Mouse (Mus musculus) lung, postnatal 4 days (tissue): ENCODE results near the gene Omp.

Experiments used
- DNase-seq, 2 experiments: peaks; one replicate each; pipeline ENCODE4 v3.0.0; 2021

Omp gene

DNA sequence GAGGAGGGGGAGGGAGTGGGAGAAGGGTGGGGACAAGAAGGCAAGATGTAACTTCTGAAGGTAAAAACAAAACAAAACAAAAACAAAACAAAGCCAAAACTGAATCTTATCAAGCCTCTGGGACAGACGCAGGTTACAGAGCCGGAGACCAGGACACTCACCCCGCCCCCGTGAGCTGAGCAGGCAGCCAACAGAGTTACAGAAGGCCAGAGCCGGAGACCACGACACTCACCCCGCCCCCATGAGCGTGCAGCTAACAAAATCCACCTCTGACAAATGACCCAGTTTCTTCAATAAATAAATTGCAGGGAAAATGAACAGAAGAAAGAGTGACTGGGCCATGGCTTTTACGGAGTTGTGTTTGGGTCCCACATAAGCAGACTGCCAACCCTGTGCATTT lies 6.1 kb downstream of the Omp start:
- no peak for DNase-seq

DNA sequence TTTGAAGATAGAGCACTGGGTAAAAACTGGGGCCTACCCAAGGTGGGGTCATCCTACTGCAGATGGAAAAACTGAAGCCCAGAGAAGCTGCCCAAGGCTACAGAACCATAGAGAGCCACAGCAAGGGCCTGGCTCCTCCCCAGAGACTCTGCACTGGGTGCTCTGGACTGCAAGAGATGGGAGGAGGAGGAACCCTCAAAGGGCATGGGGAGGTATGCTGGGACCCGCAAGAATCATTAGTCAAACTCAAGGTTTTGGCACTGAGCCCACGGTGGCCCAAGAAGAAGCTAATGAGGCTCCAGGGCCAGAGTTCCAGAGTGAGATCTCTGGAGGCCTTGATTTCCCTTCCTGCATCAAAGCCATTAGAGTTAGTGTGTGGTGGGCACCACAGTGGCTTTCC lies 7.3 kb downstream of the Omp start:
- DNase-seq = no peak

DNA sequence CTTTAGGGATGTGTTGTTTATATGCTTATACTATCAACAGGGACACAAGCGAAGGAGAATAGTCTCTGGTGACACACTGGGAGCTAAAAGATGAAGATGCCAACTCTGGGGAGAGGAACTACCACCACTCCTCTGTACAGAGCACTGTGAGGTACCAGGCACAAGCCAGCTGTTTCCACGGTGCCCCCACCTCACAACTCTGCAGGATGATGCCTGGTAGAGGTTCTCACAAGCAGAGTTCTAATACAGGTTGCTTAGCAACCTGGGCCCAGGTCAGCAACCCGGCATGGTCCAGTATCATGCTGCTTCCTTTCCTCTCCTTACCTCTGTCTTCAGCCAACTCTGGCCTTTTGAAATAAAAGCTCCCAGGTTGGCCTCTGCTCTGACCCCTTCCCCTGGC lies 7.7 kb downstream of the Omp start:
- DNase-seq = no peak

DNA sequence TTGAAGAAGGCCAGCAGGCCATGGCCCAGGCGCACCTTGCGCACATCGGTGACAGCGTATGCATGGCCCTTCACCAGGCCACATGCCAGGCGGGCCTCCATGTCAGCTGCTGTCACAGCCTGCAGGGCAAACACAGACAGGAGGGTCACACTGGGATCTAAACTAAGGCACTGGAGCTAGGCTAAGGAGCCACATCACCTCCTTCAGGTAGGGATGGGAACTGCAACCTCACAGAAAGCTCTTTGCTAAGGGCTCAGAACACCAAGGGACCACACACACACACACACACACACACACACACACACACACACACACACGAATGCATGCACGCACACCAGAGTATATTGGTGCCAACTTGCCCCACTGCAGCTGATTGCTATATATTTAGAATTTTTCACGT lies 13.6 kb downstream of the Omp start:
- no peak for DNase-seq

DNA sequence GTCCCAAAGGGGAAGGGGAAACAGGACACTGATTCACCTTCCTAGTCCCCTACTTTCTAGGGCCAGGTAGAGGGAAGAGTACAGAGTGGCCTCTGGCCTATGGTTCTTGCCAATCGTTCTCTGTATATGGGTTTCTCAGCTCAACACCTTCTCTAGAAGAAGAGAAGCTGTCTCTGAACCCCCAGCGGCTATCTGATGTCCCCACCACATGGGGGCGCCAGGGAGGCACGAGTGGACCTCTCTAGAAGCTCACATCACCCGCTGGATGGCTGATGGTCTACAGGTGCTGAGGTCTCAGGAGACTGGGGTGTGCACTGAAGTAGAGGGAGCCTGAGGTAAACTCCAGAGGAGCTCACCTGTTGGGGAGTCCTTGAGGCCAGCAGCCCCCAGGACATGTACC lies 19.8 kb downstream of the Omp start:
- peak in 1 of 2 experiments; percentile 47 for DNase-seq

DNA sequence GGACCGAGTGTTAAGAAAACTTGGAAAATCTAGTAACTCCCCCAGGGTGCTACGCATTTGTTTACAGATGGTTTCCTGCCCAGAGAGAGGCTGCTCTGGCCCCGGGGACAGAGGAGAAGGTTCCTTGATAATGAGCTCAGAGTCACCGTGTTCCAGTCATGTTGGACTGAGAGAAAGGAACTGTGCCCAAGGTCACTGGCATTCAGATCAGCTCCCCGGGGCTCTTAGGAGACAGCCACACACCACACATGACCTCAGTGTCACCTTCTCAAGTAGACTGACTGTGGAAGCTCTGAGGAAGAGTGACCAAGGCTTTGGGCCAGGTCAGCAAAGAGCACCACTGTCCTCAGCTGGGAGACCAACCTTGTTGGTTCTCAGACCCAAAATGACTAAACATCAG lies 20.6 kb downstream of the Omp start:
- no peak for DNase-seq

DNA sequence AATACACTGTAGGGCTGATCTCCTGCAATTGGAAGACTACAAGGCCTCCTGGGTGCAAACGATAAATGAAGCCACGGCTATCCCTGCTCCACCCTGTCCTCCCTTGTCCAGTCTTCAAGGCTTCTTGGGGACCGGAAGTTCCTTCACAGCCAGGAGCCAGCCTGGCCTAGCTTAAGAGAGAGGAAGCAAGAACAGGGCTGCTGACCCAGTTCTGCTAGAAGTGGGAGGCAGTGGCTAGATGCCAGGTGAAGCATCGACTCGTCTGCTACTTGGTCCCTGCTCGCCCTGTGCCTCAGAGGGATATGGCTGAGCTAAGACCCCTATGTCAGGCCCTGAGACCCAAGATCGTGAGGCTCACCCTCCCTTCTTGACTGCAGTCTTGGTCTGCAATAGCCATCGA lies 23.6 kb downstream of the Omp start:
- DNase-seq = no peak

DNA sequence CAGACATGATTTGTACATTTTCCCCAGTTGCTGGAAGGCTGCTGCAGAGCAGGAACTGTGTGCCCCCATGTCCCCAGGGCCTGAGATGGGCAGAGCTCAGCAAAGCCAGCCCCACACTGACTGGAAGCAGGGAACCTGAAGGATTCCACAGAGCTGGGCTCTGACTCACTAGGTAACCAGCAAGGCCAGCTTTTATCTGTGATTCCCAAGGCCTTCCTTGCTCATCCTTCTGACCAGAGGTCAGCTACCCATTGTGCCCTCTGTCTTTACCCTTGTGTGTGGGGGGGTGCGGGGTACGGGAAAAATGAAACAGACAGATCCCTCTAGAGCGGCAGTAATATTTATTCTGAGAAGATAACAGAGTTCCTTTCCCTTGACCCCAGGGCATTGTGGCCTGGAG lies 24.1 kb downstream of the Omp start:
- DNase-seq = no peak

DNA sequence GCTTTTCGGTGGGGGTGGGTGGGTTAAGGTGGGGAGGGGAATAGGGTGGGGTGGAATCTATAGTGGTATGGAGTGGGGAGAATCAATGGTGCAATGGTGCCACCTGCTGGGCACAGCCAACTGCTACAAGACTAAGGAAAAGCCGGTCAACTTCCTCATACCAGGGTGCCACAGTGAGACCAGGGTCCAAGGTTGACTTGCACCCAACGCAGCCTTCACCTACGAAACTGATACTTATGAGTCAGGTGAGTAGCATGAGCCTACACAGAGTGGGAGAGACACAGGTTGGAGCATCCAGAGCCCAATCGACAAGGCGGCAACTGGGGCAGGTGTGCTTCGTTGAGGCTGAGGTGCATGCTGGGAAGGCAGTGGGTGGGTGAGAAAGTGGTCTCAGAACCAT lies 25.0 kb downstream of the Omp start:
- peak; percentile 65 to 81 for DNase-seq

DNA sequence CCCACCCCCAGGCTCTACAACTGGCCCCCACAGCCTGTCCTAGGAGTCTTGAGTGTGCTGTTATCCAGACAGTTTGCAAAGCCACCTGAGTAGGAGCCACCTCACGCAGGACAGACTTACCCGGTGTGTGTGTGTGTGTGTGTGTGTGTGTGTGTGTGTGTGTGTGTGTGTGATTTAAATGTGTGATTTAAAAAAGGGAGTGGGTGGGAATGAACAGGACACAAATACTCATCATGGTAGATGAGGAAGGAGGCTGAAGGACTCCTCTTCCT lies 25.4 kb downstream of the Omp start:
- DNase-seq = no peak

DNA sequence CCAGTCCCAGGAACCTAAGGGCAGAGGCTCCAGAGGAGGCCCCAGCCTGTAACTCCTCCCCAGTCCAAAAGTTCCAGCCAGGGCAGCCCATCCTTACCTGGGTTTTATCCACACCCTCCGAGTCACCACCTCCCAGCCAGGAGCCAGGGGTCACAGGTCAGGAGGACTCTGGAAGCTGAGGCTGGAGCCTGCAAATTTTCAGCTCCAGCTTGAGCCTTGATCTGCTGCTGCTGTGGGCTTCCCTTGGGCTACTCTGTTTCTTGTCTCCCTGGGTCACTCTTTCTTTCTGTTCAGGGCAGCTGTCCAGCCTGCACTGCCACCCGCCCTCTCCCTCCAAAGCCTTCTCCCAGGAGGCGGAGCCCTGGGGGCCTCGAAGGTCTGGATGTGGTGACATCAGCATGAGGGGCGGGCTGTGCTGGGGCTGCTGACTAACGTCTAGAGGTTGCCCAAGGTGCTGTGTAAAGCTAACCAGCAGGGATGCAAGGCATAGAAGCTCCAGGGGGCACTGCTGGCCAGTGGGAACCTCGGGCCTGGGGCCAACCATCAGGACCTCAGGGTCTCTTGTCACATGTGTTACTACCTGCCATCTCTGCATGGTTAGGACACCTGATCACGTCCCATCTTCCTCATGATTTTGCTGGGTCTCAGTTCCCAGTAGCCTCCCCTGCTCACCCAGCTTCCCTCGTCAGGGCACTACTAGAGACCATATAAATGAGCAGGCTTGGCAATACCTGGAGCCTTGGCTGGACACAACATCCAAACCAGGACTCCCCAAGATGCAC lies 25.9 kb downstream of the Omp start, which contains the start of gene Myo7a:
TSS of gene Myo7a (minus strand) at position 346 of the 782 bp plus-strand sequence.
- peak; percentile 36 to 57 for DNase-seq

DNA sequence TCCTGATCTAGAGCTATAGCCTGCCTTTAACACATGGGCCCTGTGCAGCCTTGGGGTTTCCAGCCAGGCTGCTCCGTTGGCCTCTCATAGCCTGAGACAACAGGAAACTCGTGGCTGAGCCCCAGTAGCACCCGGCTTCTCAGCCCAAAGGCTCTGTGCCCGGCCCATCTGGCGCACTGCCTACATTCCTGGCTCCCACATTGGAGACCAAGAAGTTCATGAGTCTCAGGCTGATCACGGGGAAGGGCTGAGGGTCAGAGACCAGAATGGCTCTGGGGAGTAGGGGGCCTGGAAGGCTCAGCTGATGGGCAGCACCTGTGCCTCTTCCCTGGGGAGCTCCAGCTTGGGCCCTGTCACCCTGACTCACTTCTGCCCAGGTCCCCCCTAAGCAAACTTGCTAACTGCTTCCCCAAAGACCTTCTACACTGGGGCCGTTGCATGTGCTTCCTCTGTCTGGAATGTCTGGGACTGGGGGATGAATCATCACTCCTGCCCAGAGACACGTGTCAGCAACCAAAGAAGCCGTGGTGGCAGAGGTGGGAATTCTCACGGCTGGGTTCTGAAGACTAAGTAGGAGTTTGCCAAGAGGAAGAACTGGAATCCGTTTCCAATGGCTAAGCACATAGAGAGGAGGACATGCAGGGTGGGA lies 28.2 kb downstream of the Omp start:
- peak; percentile 77 to 86 for DNase-seq

DNA sequence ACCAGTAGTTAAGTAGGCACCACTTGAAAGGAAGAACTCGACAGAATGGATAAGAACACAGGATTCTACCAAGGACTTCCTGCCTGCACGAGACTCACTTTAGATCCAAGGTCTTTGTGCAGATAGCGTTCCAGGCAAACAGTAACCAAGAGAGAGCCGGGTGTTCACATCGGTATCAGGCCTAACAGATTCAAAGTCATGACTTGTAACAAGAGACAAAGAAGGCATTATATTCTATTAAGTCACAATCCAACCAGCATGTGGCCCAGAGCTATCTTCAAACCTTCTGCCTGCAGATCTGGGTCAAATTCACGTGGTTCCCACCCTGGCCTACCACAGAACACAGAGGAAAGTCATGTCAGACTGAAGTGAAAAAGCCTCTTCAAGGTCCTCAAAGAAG lies 30.6 kb downstream of the Omp start:
- DNase-seq = no peak

DNA sequence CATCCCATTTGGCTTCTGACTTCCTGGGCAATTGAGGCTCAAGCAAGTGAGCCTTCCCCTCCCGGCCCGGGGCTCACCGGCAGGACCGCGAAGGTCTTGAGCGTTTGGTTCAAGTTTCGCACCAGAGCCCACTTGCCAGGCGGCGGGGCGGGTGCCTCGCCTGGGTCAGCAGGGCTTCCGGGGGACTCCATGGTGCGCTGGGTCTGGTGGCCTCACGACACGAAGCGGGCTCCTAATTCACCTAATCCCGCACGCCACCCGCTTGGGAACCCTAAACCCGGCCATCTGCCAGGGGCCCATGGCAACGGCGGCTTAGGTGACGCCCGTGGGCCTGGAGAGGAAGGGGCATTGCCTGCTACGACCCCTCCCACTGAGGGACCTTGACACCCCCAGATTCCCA lies 34.1 kb downstream of the Omp start:
- no peak for DNase-seq

DNA sequence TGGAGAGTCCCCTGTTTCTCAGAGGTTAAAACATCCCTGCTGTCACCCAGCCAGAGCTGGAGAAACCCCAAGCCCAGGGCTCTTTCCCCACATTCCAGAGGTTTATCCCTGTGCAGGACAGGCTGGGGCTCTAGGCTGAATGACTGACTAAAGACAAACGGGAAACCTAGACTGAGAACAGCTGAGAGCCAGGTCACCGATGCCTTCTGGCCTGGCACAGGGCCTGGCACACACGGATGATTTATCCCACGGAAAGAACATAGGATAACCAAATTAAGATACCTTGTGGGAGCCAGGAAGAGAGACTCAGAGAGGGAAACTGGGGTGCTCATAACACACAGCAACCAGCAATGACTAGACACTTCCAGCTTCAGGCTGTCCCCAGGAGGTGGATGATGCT lies 35.5 kb downstream of the Omp start:
- DNase-seq = no peak

DNA sequence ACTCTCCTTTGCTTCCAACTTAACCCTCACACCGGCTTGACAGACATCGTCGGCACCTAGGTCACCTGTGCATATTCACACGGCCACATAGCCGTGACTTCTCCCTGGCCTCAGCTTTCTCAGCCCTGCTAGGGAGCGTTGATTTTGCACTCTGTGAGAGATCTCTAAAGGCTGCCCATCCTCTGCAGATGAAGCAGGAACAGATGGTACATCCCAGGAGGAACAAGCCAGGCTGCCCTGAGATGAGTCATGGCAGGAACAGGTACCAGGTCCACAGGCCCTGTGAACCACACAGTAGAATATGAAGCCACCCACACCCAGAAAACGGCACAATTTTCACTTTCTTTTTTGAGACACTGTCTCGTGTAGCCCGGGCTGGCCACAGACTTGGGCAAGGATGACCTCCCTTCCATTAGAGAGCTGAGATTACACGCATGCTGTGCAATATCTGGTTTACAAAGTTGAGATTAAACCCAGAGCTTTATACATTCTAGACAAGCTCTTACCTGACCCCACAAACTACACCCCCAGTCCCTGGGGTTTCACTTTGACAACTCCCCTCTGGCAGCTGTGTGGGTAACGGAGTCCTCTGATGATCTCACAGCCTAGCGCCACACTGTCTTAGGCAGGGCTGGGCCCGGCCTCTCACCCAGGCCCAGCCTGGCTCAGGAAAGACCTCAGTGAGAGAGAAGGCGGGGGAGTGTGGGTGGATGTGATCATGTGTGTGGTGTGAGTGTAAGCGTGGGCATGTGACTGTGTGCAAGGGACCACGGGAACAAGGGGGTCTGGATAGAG lies 36.5 kb downstream of the Omp start:
- no peak for DNase-seq

DNA sequence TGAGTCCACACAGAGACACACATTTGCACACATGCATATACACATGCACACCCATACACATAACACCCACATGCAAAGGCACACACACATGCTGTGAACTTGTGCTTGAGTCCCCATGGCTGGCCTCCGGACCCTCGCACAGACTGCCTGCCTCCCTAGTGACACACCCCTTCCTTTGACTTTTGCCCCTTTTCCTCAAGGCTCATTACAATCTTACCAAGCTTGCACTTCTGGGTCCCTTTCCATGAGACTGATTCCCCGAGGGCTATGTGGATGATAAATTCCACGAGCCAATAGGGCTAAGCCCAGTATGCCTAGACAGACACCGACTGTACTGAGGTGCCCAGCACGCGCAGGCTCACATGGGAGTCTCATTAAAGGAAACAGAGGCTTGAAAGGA lies 39.0 kb downstream of the Omp start:
- DNase-seq = no peak

DNA sequence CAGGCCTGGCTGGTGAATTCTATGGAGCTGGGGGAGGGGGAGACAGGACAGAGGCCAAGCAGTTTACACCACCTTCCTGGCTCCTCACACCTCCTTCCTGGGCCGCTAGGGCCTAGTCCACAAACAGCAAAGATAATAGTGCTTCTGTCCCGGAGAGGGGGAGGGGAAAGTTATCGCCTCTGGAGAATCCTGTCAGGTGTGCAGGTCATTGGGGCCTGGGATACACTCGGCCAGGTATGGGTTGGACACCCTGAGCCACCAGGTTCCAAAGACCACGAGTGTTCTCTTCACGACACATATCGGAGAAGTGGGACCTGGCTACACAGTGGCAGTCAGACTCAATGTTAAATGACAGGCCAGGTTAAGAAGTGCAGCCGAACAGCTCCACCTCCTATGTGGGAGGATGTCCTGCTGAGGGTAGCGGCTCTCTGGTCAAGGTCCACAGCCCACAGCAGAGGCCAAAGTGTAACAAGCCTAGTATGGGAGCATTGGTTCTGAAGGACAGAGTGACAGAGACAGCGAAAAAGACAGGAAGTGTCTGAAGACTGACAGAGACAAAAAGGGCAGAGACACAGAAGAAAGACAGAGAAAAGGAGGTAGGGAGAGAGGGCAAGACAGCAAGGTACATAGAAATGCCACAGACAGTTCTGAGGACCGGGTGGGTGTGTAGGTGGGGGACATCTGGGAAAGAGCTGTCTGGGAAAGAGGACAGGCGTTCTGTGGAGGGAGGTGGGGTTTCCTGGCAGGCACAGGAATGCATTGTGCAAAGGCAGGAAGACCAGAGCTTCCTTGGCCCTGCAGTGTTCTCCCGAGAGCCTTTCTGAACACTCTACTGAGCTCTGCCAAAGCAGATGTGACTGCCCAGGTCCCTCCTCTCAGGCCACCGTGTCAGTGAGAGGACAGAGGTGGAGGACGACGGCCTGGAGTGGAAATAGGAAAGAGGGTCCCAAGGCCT lies 40.5 kb downstream of the Omp start:
- peak; percentile 26 to 56 for DNase-seq

DNA sequence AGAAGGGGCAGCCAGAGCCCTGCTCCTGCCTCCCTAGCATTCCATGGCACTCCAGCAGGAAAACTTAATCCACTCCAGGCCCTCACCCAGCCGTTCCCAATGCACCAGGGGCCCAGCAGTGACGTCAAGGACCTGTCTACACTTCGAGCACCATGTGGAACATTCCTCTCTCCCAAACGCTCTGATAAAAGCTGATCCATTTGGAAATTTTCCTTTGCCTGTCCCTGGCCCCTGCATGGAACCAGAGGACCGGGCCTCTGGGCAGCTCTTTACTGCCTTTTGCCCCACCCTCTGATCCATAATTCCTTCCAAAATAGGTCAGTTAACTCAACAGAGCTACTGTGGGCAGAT lies 41.4 kb downstream of the Omp start:
- DNase-seq = no peak

DNA sequence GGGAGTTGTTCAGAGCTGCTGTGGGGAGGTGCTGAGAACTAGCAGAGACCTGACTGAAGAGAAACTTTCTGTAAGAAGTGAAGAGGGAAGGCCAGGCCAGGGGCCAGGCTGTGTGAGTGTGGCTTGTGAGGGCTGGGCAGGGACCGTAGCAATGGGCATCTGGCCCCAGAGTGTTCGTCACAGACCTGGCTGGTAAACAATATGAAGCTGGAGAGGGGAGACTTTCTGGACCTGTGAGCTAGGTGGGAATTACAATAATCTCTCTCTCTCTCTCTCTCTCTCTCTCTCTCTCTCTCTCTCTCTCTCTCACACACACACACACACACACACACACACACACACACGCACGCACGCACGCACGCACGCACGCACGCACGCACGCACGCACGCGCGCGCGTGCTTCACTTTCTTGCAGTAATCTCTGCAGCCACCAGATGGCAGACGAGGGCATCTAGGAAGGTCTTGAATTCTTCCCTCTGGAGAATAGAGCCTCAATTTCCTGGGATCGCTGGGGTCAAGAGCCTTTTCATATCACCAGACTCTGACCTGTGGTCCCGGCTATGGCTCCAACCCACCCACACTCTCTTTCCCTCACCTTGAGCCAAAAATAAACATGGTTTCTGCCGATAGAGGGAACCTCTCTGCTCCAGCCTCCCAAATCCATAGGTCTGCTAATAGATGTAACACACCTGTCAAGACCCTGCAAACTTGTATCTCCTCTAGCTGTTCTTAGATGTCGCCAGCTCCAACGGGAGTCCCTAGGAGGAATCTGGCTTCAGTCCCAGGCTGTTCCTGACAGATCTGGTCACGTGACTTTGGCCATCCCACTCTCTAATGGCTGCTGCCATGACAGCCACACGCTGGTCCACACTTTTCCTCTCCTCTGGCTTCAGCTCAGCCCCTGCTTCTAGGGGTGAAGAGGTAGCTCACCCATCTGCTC lies 42.0 kb downstream of the Omp start:
- DNase-seq = peak; percentile 81 to 88

DNA sequence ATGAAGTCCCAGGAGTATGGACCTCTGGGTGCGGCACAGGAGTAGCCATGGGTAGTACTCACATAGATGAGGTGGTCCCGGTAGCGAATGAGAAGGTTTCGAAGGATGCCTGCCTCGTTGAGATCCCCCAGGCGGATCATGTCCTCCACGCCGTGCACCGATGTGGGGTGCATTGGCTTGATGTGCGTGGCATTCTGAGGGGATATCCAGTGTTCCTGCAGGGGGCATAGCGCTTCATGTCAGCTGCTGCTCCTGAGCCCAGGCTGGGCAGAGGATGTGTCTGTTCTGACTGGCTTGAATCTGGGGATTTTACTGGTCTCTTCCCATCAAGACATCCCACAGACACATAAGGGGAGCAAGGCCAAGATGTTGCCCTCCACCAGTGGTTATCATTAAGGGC lies 42.8 kb downstream of the Omp start:
- DNase-seq = no peak

DNA sequence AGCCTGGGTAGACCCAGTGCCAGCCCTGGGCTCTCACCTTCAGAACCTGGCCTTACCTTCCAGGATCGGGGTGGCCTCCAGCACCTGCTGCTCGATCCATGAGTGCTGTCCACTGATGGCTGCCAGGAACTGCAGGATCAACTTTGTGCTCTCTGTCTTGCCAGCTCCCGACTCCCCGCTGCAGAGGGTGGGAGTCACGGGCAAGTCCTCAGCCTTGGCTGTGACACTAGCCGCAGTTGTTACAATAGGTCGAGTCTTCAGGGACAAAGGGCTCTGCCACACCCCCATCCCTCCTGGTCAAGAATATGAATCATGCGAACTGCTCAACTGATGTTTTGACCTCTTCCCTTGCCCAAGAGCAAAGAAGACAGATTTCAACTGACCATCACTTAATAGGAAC lies 47.7 kb downstream of the Omp start:
- no peak for DNase-seq
